Comparison of ENCODE assay signal across 10 mouse cellular contexts in the genomic region with DNA sequence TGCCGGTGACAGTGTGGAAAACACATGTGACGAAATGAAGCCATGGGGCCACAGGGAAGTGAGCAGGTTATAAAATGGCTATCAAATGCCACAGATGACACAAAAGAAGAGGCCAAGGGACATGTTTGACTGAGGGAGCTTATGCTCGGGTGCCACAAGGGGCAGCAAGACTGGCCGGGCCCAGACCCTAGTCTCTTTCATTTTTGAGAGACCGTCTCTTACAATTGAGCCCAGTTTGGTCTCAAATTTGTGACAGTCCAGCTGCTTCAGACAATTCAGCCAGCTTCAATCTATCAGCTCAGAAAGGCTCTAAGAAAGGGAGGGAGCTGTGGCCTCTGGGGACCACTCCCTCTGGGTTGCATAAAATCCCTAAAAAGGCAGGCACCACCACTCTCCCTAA. TPM values are rescaled to one million over a fixed set of nuclear protein-coding genes. Genes with fewer than 3 reads are reported as not detected.
DNase-seq lines count a peak whose midpoint lies in the region; ATAC-seq lines count a peak whose summit lies in the region.
"Had no signal": no experiment of that assay in that cellular context is flagged by ENCODE, and none has a peak within 500 bp of the region (broad histone marks: within the 10 kb centered on the region; RNA-seq: fewer than 3 reads in every experiment).

No protein-coding gene starts in this region.

- ATAC-seq in heart, embryonic 14.5 days (ENCODE audit: insufficient number of reproducible peaks, insufficient read depth, low FRiP score, low read depth) = no peak
- ATAC-seq in forebrain, embryonic 15.5 days (replicated peaks) = no peak
- ATAC-seq in liver, embryonic 12.5 days = no peak

- H3K9me3 ChIP-seq in heart, embryonic 14.5 days (ENCODE audit: control insufficient read depth, low read length) = no peaks in the 10 kb centered on the region
- H3K9me3 ChIP-seq in forebrain, embryonic 15.5 days = no peaks in the 10 kb centered on the region
- no peaks in the 10 kb centered on the region for H3K9me3 ChIP-seq in liver, embryonic 12.5 days (replicated peaks)

- H3K4me3 ChIP-seq in heart, embryonic 14.5 days (ENCODE audit: control insufficient read depth in 1 of 2, insufficient read depth in 1 of 2, low read depth in 1 of 2, low read length in 2 of 2) = no peak overlapping the region
- H3K4me3 ChIP-seq in forebrain, embryonic 15.5 days = no peak overlapping the region
- H3K4me3 ChIP-seq in liver, embryonic 12.5 days = no peak overlapping the region

- peaks cover 5% of the 10 kb centered on the region; the same call in 1 of the 2 replicates for H3K36me3 ChIP-seq in heart, embryonic 14.5 days (ENCODE audit: control insufficient read depth, insufficient read depth, low read length)
- no peaks in the 10 kb centered on the region for H3K36me3 ChIP-seq in forebrain, embryonic 15.5 days
- peaks cover 44% of the 10 kb centered on the region for H3K36me3 ChIP-seq in liver, embryonic 12.5 days

- H3K9ac ChIP-seq in heart, embryonic 14.5 days (ENCODE audit: low read length) = peak overlapping the region; percentile 49; the same call in 1 of the 2 replicates
- no peak overlapping the region for H3K9ac ChIP-seq in forebrain, embryonic 15.5 days (replicated peaks)
- no peak overlapping the region for H3K9ac ChIP-seq in liver, embryonic 12.5 days

- H3K4me2 ChIP-seq in heart, embryonic 14.5 days (ENCODE audit: low read length) = peak overlapping the region; percentile 47
- H3K4me2 ChIP-seq in forebrain, embryonic 15.5 days (replicated peaks) = 0 out of 2 replicates have a peak overlapping the region, but pooled peaks have one; percentile 3
- no peak overlapping the region for H3K4me2 ChIP-seq in liver, embryonic 12.5 days

- 68% methylated on average over 5 of the region's 5 CpGs for WGBS in heart, embryonic 14.5 days
- 41% methylated on average over 5 of the region's 5 CpGs for WGBS in forebrain, embryonic 15.5 days
- 87% methylated on average over 5 of the region's 5 CpGs for WGBS in liver, embryonic 12.5 days (ENCODE audit: insufficient replicate concordance)

- H3K4me1 ChIP-seq in heart, embryonic 14.5 days (ENCODE audit: control insufficient read depth in 2 of 2, insufficient read depth in 2 of 2, low read length in 2 of 2) = peaks cover 50 to 82% of the 10 kb centered on the region in 2 experiments
- peaks cover 67% of the 10 kb centered on the region for H3K4me1 ChIP-seq in forebrain, embryonic 15.5 days
- H3K4me1 ChIP-seq in liver, embryonic 12.5 days = peaks cover 97% of the 10 kb centered on the region

- H3K27ac ChIP-seq in heart, embryonic 14.5 days (replicated peaks in 1 of 2; ENCODE audit: control insufficient read depth in 1 of 2, insufficient read depth in 1 of 2, low read depth in 2 of 2, low read length in 2 of 2) = peak overlapping the region; percentile 69 to 85
- peak overlapping the region; percentile 95 for H3K27ac ChIP-seq in forebrain, embryonic 15.5 days (replicated peaks)
- H3K27ac ChIP-seq in liver, embryonic 12.5 days = peak overlapping the region; percentile 3

- DNase-seq in heart, adult 18-20 months = no peak
- DNase-seq in T-cell, adult 2 months (ENCODE audit: low spot score) = peak; percentile 33
- DNase-seq in thymus, postnatal 0 days (ENCODE audit: low spot score) = no peak
- no peak for DNase-seq in embryo, embryonic 9.5 days (ENCODE audit: extremely low spot score)
- no peak for DNase-seq in frontal cortex, postnatal 14 days (ENCODE audit: low spot score in 2 of 2)
- DNase-seq: layer of hippocampus, adult 9-11 months had no signal

- H3K27me3 ChIP-seq in heart, embryonic 14.5 days (ENCODE audit: control insufficient read depth, insufficient read depth, low read length) = no peaks in the 10 kb centered on the region
- no peaks in the 10 kb centered on the region for H3K27me3 ChIP-seq in forebrain, embryonic 15.5 days
- H3K27me3 ChIP-seq in liver, embryonic 12.5 days (replicated peaks) = no peaks in the 10 kb centered on the region
- H3K27me3 ChIP-seq: CH12.LX had no signal

RNA-seq across cellular contexts. Expression of a gene that starts 5.5 kb away (rescaled TPM):
- 47.6 and 47.7 TPM in 2 replicates for polyA plus RNA-seq in heart, embryonic 14.5 days (2014; fragmentation: Nextera tagmentation; extraction: Ambion mirVana)
- total RNA-seq in heart, adult 18-20 months (2021) = 10 to 100 TPM; 15.1 to 15.2 TPM
- polyA plus RNA-seq in forebrain, embryonic 15.5 days (2015; fragmentation: Nextera tagmentation; extraction: Ambion mirVana) = 106 and 109 TPM in 2 replicates
- polyA plus RNA-seq in liver, embryonic 12.5 days (2016; fragmentation: Nextera tagmentation; extraction: Ambion mirVana) = 20.9 and 21.8 TPM in 2 replicates
- polyA plus RNA-seq in thymus, postnatal 0 days (2015; fragmentation: Nextera tagmentation; extraction: Ambion mirVana) = 32.4 and 32.8 TPM in 2 replicates

RNA-seq across cellular contexts. Expression of a gene that starts 53.1 kb away (rescaled TPM):
- polyA plus RNA-seq in heart, embryonic 14.5 days (2014; fragmentation: Nextera tagmentation; extraction: Ambion mirVana) = 5.0 and 5.3 TPM in 2 replicates
- total RNA-seq in heart, adult 18-20 months (2021) = 10 to 100 TPM; 11.1 to 11.3 TPM
- 26.9 and 27.5 TPM in 2 replicates for polyA plus RNA-seq in forebrain, embryonic 15.5 days (2015; fragmentation: Nextera tagmentation; extraction: Ambion mirVana)
- 15.2 and 16.7 TPM in 2 replicates for polyA plus RNA-seq in liver, embryonic 12.5 days (2016; fragmentation: Nextera tagmentation; extraction: Ambion mirVana)
- 9.8 and 11.0 TPM in 2 replicates for polyA plus RNA-seq in thymus, postnatal 0 days (2015; fragmentation: Nextera tagmentation; extraction: Ambion mirVana)

Comparison
In these comparisons a context has a peak if more than half of its experiments do, and no peak if none do; other contexts are left out.
1. H3K27ac ChIP-seq: peak in every context shown above with its lines; median percentile 95 in forebrain, embryonic 15.5 days; 77 in heart, embryonic 14.5 days; 3 in liver, embryonic 12.5 days.